Mouse (Mus musculus) kidney, postnatal 10 days (tissue): ENCODE results near the gene Vmn1r46.
"Not testable (repeated sequence)": the region's sequence is repeated elsewhere in the genome, so short reads cannot be mapped to it uniquely, and the experiment has no call there.

Experiments
- DNase-seq: peaks from one replicate; pipeline ENCODE4 v3.0.0; 2021; ENCODE audit warnings: mixed read lengths

Gene Vmn1r46

GRCm38 (mm10) chr6:89969013-89969412 is at the start of gene Vmn1r46:
Vmn1r46 (plus strand) TSS chr6:89969313.
- DNase-seq = no peak

GRCm38 (mm10) chr6:89940498-89940897 is 28.6 kb upstream of the Vmn1r46 start, which contains the start of gene Vmn1r45:
Vmn1r45 (minus strand) TSS chr6:89940598.
- not testable (repeated sequence) for DNase-seq

GRCm38 (mm10) chr6:89940926-89941325 is 28.2 kb upstream of the Vmn1r46 start:
- DNase-seq = no peak

- no peak for DNase-seq
These were observed 15.6 kb upstream of the Vmn1r46 start for GRCm38 (mm10) chr6:89953556-89953955.

GRCm38 (mm10) chr6:89966341-89966740 is 2.8 kb upstream of the Vmn1r46 start:
- no peak for DNase-seq

- no peak for DNase-seq
These were observed 16.9 kb downstream of the Vmn1r46 start for GRCm38 (mm10) chr6:89985989-89986388.

- not testable (repeated sequence) for DNase-seq
These were observed 46.7 kb downstream of the Vmn1r46 start, which contains the start of gene Vmn1r47 for GRCm38 (mm10) chr6:90015847-90016246. Vmn1r47 (plus strand) TSS chr6:90016147.
